Mouse (Mus musculus): ENCODE results near the gene Tmem135. TPM values are rescaled to one million over a fixed set of nuclear protein-coding genes. Genes with fewer than 3 reads are reported as not detected.

The Tmem135 gene
- total RNA-seq, 1 experiment from 2014 or later, result 106 TPM

DNA sequence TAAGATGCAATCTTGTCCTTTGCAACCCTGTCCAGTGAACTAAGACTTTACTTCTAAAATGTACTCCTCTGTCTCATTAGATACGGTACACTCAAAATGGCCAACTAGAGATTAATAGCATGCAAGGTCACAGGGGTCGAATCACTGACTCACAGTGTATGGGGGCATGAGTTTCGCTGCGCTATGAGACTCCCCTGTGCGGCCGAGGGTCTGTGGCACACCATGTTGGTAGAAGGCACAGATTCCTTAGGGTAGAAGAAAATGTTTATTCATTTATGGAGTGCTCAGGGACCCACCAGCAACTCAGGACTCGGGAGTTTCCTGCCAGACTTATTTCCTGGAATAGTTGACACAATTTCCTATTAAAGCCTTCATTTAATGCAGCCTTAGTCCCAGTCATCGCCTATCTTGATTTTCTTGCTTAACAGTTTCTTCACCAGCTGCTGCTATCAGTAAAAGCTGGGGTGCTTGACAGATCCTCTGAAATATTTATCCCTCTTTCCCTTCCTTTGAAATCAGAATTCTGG, 14.2 kb upstream of the Tmem135 start:
- no peak for DNase-seq

DNA sequence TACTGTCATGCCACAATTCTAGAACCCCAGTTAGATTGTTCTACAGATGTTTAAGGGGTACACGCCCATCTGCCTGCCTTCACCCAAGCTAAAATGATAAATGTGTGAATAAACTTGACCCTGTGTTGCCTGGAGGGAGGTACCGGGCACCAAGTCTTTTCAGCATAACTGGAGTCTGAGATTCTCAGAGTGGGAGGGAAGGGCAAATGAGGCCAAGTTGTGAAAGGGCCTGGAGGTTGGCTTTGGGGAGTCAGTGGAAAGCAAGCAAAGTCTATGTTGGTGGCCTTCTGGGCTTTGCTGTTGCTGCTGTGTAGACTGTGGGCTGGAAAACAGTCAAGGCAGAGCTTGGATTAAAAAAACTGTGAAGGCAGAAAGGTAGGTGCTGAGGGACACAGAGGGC, 13.7 kb upstream of the Tmem135 start:
- DNase-seq, result peak; percentile 46

DNA sequence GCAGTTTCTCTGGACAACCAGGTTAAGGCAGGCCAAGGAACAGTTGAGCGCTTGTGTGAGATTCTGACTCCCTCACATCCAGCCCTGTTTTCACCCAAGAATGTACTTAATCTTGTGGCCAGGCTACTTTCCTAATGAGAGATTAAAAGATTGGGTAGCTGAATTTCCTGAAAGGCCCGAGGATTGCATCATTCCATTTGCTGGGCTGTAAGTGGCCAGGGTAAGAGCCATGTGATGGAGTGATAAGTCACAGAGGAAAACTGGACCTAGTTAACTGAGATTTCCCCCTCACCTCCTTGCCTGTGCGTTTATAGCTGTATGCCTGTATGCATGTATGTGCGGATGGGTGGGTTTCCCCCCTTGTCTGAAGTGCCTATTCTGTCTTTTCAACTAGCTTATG, 12.0 kb upstream of the Tmem135 start:
- DNase-seq, result no peak

DNA sequence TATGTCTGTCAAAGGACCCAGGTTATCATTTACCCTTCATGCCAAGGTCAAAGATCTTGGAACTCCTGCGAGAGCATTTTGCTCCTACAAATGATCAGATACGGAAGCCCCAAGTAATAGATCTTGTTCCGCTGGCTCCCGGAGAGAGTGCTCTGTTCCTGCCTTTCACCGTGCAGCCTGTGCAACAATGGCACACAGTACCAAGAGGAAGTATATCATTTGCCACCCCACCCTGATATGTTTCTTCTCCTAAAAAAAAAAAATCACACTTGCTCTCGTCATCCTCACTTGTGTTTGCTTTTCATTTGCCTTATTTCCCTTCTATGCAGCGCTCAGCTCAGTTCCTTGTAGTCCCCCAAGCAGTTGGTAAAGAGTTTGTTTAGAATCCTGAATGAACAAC, 8.1 kb upstream of the Tmem135 start:
- DNase-seq, result no peak

DNA sequence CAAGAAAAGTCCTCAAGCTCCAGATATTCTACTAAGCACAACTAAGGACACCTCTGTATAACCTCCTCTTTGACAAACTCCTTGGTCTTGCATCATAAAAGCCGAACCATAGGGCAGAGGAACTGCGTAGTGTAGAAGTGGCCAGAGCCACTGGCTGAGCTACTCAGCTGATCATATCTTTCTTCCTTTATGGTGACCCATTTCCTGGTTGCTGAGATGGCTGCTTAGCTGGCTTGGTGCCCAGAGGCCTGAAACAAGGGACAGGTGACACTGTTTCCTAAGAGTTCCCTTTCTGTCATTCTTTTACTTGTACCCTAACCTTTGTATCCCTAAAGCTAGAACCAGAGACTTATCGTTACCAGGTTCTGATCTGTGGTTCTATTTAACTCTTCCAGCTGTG, 7.3 kb upstream of the Tmem135 start:
- peak; percentile 38 for DNase-seq

DNA sequence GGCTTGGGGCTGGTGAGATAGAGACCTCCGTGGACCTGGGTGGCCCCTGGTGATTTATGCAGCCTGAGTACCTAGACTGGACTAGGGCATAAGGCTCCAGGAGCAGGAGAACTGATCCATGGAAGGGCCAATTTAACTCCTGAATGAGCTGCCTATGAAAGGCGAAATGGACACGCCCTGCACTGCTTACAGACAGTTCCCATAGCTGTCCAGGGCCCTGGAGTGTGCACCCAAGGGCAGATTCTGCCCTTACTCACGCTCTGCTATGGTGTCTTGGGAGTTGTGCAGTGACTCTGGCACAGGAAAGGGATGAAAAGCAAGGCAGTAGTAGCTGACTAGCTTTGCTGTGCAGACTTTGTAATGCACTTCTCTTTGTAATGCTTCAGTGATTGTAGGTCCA, 6.3 kb upstream of the Tmem135 start:
- DNase-seq, result peak; percentile 34

DNA sequence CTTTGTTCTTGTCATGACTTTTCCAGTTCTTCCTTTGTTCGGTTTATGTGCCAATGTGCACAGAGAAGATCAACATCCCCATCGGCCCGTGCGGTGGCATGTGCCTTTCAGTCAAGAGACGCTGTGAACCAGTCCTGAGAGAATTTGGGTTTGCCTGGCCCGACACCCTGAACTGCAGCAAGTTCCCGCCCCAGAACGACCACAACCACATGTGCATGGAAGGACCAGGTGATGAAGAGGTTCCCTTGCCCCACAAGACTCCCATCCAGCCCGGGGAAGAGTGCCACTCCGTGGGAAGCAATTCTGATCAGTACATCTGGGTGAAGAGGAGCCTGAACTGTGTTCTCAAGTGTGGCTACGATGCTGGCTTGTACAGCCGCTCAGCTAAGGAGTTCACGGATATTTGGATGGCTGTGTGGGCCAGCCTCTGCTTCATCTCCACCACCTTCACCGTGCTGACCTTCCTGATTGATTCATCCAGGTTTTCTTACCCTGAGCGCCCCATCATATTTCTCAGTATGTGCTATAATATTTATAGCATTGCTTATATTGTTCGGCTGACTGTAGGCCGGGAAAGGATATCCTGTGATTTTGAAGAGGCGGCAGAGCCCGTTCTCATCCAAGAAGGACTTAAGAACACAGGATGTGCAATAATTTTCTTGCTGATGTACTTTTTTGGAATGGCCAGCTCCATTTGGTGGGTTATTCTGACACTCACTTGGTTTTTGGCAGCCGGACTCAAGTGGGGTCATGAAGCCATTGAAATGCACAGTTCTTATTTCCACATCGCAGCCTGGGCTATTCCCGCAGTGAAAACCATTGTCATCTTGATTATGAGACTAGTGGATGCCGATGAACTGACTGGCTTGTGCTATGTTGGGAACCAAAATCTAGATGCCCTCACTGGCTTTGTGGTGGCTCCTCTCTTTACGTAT, 3.3 kb upstream of the Tmem135 start:
- DNase-seq, result no peak

DNA sequence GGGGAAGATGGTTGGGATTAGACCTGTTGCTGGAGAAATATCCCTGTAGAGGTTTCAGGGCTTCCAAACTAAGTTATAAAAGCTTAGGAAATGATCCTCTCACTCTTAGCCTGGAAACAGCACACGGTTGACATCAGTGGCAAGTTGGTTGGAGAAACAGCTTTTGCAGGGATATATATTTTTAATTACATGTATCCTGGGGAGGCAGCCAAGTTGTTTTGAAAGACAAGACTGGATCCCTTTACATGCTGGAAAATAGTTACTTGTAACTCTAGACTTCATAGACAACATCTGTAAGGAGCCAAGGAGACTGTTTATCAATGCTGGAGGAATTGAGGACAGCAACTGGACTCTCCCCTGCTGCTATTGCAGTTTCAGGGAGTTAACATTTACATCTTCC, 2.0 kb upstream of the Tmem135 start:
- no peak for DNase-seq

DNA sequence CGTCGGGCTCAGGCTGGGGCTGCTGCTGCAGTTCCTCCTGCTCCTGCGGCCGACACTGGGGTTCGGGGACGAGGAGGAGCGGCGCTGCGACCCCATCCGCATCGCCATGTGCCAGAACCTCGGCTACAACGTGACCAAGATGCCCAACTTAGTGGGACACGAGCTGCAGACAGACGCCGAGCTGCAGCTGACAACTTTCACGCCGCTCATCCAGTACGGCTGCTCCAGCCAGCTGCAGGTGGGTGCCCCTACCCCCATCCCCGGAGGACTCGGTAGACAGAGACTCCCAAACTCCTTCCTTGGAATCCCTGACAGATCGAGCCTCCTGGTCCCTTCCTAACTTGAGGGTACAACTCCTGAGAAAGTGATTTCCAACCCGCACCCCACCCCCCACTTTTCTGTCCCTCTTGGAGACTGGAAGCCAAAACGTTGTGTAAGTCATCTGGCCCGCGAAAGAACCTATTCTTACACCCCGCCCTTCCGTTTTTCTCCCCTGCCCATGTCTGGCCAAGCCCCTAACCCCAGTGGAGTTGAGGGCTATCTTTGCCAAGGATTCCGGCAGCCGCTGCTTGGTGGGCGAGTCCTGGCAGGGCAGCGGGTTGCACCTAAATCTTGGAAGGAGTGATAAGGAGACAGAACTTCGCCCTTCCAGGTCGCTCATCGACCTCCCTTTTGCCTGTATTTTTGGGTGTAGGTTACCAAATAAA, 865 bp upstream of the Tmem135 start:
- DNase-seq, result peak; percentile 76

DNA sequence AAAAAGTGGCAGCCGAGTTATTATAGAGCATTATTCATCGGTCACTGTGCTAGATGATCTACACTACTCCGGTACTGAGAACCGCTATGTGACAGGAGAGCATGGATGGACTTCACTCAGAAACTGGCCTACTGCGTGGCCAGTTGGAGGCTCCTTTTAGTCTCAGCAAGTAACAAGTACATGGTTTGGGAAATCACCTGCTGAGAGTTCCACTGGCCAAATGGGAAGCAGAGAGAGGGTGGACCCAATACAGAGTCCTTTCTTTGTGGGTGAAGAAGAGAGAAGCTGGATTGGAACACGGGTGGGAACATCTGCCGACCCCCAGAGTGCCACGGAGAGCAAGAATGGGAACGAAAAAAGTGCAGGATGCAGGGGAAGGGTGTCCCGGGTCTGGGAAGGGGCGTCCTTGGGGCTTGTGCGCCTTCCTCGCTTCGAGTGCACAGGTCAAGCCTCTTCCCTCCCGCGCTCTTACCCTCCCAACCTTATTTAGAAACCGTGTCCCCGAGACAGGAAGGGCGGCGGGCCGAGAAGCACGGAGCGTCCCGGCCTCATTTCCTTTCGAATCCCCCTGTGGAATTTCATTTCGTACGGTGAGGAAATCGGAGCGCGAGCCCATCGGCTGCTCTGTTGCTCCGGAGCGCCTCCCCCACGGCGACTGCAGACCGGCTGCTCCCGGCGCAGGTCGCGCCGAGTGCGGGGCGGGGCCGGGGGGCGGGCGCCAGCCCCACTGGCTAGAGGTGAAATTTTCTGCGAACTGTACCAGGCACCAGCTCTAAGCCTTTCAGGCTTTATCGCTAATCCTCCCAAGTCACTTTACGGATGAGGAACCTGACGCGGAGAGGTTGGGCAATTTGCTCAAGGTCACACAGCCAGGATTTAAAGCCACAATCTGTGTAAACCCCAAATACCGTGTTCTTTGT, 709 bp downstream of the Tmem135 start:
- DNase-seq, result peak; percentile 90

DNA sequence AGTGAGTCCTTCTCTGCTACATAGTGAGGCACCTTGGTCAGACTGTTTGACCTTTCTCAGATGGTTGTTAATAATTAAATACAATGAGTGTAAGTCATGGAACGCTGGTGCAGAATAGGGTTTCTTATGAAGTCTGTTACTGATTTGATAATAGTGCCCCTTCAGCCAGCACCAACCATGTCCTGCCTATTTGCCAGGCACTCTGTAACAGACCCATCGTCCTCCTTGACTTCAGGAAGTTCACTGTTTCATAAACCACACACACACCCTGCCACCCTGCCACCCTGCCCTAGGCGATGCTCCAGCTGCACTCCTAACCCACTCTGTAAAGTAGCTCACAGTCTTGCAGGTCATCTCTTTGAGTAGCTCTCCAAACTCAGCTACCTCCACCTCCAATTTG, 2.1 kb downstream of the Tmem135 start:
- DNase-seq, result no peak

DNA sequence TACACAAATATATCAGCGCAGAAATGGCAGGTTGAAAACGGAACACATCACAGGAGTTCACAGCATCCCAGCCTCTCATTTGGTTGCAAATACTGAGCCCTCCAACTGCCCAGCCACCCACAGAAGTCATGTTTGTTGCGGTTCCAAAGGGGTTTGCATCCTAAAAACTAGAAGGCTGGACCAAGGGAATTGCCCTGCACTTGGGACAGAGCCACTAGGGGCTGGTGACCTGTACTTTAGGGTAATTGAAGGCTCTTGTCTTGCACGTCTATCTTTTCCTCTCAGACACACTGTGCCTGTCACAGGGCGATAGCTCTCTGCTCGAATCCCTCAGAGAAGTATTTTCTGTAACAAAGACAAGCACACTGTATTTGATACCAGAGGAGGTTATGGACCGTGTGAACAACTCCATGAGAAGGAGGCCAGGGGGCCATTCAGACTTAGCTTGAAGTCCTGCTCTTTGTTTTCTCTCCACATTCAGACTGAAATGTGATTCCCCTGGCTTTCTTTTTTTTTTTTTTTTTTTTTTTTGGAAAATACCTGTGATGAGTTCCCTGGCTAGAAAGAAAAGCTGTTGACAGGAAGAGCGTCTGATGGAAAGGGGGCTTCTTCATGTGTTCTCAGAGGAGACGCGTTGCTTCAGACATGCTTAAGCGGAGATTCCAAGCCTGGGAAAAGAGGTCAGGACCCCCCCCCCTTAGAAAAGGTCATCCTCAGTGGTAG, 2.7 kb downstream of the Tmem135 start:
- no peak for DNase-seq

DNA sequence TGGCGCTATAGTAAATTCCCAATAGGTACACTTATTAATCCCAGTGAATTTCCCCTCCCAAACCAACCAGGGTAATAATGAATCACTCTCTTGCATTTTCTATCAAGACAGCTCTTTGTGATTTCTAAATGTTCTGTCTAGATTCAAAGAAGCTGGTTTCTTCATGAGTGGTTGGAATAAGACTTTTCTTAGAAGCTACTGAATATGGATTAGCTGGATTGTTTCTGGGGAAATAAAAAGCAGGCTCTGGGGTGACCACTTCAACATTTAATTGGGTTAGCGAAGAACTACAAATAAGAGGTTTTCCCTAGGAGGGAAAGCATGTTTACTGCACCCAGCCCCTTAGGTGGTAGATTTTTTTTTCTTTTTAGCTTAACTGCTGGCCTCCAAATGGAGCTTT, 3.3 kb downstream of the Tmem135 start:
- DNase-seq, result no peak

DNA sequence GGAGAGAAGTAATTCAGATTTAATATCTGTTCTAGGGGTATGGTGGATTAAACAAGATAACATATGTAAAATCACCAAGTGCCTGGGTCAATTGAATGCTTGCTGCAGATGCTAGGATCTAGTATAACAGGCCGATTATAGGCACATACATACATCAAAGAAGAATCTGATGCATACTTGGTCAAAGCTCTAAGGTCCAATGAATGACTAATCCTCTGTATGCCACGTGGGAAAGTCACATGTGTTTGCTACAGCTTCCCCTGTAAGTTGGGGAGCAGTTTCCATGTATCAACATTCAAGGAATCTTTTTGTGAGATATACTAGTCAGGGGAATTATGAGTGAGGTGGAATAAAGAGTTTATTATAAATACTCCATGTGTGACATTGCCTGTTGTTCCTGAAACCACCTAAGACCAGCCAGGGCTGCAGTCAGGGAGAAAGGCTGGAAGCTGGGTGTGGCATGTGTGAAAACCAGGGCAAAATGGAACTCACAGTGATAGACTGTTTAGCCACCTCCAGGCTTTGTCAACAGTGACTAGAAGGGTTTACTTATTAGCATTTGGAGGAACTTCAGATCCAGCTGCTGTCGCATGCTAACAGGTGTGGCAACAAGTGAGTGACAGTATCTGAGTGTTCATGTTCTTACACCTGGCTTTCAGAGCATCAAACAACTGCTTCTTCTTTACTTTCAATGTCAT, 6.0 kb downstream of the Tmem135 start:
- DNase-seq, result no peak

DNA sequence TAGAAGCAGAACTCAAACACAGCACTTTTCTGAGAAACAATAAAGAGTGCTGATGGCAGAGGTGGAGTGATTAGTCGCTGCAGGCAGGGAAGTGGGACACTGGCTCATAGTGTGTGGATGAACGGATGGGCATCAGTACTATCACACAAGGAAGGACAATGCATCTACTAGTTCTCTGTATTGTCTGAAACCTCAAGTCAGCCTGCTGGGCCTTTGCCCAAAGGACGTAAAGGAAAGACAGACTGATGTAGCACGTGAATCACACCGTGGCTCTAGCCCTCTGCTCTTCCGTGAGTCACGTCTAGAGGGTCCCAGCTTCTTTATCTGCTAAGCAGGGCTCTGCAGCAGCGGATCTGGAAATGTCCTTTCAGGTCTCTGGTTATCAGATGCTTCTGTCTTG, 7.6 kb downstream of the Tmem135 start:
- DNase-seq, result no peak

DNA sequence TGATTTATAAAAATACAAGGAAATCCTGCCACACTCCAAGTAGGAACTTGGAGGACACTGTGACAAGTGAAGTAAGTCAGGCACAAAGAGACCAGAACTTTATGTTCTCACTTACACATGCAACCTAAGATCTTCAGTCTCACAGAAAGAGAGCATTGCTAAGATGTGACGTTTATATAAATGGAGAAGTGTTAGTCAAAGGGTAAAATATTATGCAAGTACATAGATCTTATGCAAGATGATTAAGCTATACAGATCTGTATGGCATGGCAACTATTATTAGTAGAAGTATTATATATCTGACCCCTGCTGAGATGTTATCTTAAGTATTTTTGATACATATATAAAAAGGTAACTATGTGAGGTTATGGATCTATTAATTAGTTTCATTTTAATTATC, 8.6 kb downstream of the Tmem135 start:
- no peak for DNase-seq

DNA sequence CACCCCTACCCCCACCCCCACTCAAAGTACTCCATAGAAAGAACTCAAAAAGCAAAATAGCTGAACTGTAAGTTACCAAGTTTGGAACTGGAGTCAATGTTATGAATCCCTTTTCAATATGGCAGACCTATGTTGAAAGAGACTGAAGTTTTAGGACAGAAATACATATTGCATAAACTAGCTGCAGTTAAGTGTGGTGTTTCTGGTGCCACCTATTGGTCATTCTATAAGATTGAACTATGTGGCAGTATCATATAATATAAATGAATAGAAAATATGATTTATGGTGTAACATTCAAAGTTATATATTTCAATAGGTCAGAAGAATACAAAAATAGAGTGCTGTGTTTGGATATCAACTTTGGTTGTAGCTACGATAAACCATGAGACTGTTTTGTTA, 11.2 kb downstream of the Tmem135 start:
- no peak for DNase-seq

DNA sequence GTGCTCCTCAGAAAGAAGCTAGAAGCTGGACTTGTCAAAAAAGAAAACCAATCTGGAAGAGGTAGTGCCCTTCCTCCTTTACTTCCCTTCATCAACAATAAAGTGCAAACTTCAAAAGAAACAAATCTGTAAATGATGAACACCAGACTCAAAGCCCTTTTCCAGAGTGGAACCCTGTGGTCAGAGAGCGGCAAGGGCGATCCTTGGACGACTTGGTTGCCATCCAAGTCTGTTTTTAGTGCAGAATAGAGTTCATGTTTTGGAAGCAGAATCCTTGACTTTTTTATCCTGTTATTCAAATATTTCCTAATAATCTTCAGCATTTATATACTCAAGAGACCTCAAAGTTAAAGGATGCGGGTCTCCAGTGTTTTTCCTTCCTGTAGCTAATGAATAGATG, 11.6 kb downstream of the Tmem135 start:
- DNase-seq, result peak; percentile 65

DNA sequence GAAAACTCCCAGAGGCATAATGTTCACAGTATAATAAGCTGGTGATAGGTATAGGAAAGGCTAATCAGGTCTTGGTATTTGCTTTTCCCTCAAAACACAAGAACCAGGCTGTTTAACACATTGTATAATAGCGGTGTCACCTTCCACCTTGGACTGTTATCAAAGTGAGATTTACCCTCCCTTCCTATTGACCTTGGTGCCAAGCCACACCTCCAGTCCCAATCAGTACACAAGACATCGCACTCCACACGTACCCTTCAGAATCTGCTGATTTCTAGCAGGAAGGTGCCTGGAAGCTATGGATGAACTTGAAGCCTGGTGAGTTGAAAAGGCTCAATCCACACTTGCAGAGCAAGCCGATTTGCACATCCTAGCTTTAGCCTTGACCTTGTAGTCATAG, 12.2 kb downstream of the Tmem135 start:
- peak; percentile 44 for DNase-seq

DNA sequence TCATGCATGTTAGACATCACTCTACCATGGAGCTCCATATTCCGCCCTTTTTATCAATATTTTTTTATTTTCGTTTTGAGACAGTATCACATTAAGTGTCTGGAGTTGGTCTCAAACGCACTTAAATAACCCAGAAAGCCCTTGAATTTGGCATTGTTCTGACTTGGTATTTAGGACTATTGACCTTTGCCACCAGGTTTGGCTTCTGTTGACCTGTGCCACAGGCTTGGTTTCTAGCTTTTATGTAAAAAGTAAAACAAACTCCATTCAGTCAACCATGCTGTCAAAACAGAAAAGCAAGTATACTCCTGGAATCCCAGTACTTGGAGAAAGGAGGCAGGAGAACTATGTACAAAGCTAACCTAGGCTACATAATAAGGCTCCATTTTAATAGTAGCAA, 12.7 kb downstream of the Tmem135 start:
- no peak for DNase-seq

DNA sequence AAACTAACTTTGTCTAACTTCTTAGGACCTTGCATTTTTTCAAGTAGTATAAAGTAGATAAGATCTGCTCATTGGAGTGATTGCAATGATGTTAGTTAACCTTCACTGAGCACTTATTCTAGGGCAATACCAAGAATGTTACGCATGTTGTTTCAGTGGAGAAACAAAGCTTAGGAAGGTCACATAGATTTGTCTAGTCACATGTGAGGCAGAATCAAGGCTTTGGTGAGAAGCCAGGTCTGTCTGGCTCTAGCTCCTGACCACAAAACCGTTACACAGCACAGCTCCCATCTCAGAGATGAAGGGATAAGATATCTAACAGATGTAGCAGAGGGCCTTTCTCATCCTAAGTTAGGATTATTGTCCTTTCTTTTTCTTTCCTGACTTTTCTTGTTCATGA, 13.4 kb downstream of the Tmem135 start:
- peak; percentile 77 for DNase-seq
